Mouse (Mus musculus) intestine, embryonic 14.5 days (tissue): ENCODE results near the gene Borcs6. TPM values are rescaled to one million over a fixed set of nuclear protein-coding genes. Genes with fewer than 3 reads are reported as not detected.
A peak's percentile ranks its signal among the peaks of the same experiment; 100 is the strongest.

Experiments used
- ATAC-seq: fragments of 200-750 bp; cut with Nextera tagmentation; replicated peaks from 2 replicates; pipeline ENCODE4 v1.8.0; 2017; ENCODE audit warnings: low read depth, moderate number of reproducible peaks, moderate TSS enrichment, moderate library complexity; ENCODE audit not compliant: low FRiP score, low TSS enrichment
- DNase-seq: peaks from one replicate; pipeline ENCODE4 v3.0.0-alpha.2; 2018; ENCODE audit warnings: low spot score
- H3K27ac ChIP-seq: fragments of 300-500 bp; sonication (generic); 2 replicates; pipeline ENCODE4 v1.5.1; 2014; ENCODE audit warnings: low read depth, mild to moderate bottlenecking, control low read depth
- H3K27me3 ChIP-seq: fragments of 300-500 bp; sonication (generic); replicated peaks from 2 replicates; pipeline ENCODE4 v1.6.1; 2014; ENCODE audit warnings: low read length, control low read depth; ENCODE audit not compliant: control insufficient read depth, insufficient read depth
- H3K36me3 ChIP-seq: fragments of 300-500 bp; sonication (generic); 2 replicates; pipeline ENCODE4 v1.6.1; 2014; ENCODE audit warnings: low read length, control low read depth; ENCODE audit not compliant: control insufficient read depth, insufficient read depth
- H3K4me1 ChIP-seq: fragments of 300-500 bp; sonication (generic); replicated peaks from 2 replicates; pipeline ENCODE4 v1.6.1; 2014; ENCODE audit warnings: low read length, control low read depth, mixed read lengths; ENCODE audit not compliant: control insufficient read depth, insufficient read depth
- H3K4me2 ChIP-seq: fragments of 300-500 bp; sonication (generic); 2 replicates; pipeline ENCODE4 v1.6.1; 2014; ENCODE audit warnings: low read length
- H3K4me3 ChIP-seq: fragments of 300-500 bp; sonication (generic); 2 replicates; pipeline ENCODE4 v1.5.1; 2014; ENCODE audit warnings: low read depth, low read length, control low read depth, mixed read lengths
- H3K9ac ChIP-seq: fragments of 300-500 bp; sonication (generic); 2 replicates; pipeline ENCODE4 v1.6.1; 2014; ENCODE audit warnings: mild to moderate bottlenecking, low read length
- H3K9me3 ChIP-seq: fragments of 300-500 bp; sonication (generic); 2 replicates; pipeline ENCODE4 v1.6.1; 2016; ENCODE audit warnings: low read length, control low read depth; ENCODE audit not compliant: control insufficient read depth
- WGBS: fragments of 180-500 bp; shearing (Covaris S2); extraction: QIAGEN DNeasy Blood & Tissue Kit; methylation state at CpG from one replicate; pipeline ENCODE4 v1.1.7; 2014; 5-methylcytosine and 5-hydroxymethylcytosine counted together
- polyA plus RNA-seq: library from polyadenylated mRNA; unstranded; fragments of >200 nt; fragmentation: Nextera tagmentation; extraction: Ambion mirVana; gene quantifications from 2 replicates; pipeline ENCODE4 v1.2.1, GENCODE M21; 2014

Gene Borcs6
- polyA plus RNA-seq, 1 experiment from 2014 or later, result 8.8 TPM

DNA sequence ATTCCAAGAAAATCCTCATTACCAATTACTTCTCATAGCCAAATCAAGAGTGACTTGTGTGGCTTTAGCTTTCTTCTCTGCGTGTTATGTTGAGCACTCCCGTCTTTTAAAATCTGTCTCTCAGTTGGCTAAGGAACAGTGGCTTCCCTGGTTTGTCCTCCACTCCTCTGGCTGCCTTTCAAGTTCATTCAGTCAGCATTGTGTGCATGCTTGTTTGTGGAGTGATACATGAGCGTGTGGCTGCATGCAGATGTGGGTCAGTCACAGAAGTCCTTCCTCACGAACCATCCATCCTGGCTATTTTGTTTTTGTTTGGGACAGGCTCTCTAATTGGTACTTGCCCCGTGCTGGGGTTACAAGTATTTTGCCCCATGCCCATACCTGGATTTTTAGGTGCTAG is 17.1 kb downstream of the Borcs6 start:
- H3K36me3 ChIP-seq, result no peaks in the 10 kb centered on the region
- ATAC-seq, result no peak
- WGBS, result 74% methylated on average over 5 of the region's 5 CpGs

DNA sequence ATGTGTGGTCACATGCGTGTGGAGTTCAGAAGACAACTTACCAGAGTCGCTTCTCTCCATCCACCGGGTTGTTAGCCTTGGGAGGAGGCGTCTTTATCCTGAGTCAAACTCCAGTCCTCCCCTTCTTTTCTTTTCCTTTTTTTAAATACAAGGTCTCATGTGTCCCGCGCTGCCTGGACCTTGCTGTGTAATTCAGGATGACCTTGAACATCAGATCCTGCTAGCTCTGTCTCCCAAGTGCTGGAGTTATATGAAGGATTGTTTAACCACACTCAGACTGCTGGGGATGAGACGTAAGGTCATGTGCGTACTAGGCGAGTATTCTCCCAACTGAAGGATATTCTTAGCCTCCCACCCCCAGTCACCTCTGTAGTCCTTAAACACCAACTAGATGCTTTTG is 17.8 kb downstream of the Borcs6 start:
- Histone ChIP-seq H3K36me3 (no peaks in the 10 kb centered on the region), H3K27ac (no peak overlapping the region), H3K9ac (no peak overlapping the region), H3K4me1 (peaks cover 8% of the 10 kb centered on the region), H3K27me3 (no peaks in the 10 kb centered on the region), H3K9me3 (no peaks in the 10 kb centered on the region), H3K4me2 (no peak overlapping the region), H3K4me3 (no peak overlapping the region)
- no peak for ATAC-seq
- 77% methylated on average over 9 of the region's 9 CpGs for WGBS
- no peak for DNase-seq

More for the DNA sequence above, 17.1 kb downstream of the Borcs6 start:
- H3K27me3 ChIP-seq, result no peaks in the 10 kb centered on the region
- H3K9me3 ChIP-seq, result no peaks in the 10 kb centered on the region
- H3K27ac ChIP-seq, result no peak overlapping the region
- DNase-seq, result no peak
- H3K9ac ChIP-seq, result no peak overlapping the region
- H3K4me2 ChIP-seq, result no peak overlapping the region
- H3K4me1 ChIP-seq, result peaks cover 12% of the 10 kb centered on the region
- no peak overlapping the region for H3K4me3 ChIP-seq

- H3K4me1 ChIP-seq, result peaks cover 3% of the 10 kb centered on the region; the same call in 1 of the 2 replicates
- no peak for DNase-seq
- no peaks in the 10 kb centered on the region for H3K9me3 ChIP-seq
- no peak overlapping the region for H3K4me2 ChIP-seq
- ATAC-seq, result no peak
- no peak overlapping the region for H3K4me3 ChIP-seq
- WGBS, result 67% methylated on average over 6 of the region's 6 CpGs
- no peak overlapping the region for H3K9ac ChIP-seq
- H3K27ac ChIP-seq, result no peak overlapping the region
- no peaks in the 10 kb centered on the region for H3K36me3 ChIP-seq
- H3K27me3 ChIP-seq, result no peaks in the 10 kb centered on the region
Measured at GRCm38 (mm10) chr11:69078041-69078440, 18.5 kb downstream of the Borcs6 start.

GRCm38 (mm10) chr11:69078805-69079438 is 19.4 kb downstream of the Borcs6 start:
- Histone ChIP-seq H3K4me3 (no peak overlapping the region), H3K27me3 (no peaks in the 10 kb centered on the region), H3K36me3 (no peaks in the 10 kb centered on the region), H3K9me3 (no peaks in the 10 kb centered on the region), H3K27ac (no peak overlapping the region), H3K4me1 (peaks cover 3% of the 10 kb centered on the region; the same call in 1 of the 2 replicates), H3K4me2 (no peak overlapping the region), H3K9ac (no peak overlapping the region)
- DNase-seq (no peak), ATAC-seq (no peak)
- WGBS, result 59% methylated on average over 5 of the region's 5 CpGs

DNA sequence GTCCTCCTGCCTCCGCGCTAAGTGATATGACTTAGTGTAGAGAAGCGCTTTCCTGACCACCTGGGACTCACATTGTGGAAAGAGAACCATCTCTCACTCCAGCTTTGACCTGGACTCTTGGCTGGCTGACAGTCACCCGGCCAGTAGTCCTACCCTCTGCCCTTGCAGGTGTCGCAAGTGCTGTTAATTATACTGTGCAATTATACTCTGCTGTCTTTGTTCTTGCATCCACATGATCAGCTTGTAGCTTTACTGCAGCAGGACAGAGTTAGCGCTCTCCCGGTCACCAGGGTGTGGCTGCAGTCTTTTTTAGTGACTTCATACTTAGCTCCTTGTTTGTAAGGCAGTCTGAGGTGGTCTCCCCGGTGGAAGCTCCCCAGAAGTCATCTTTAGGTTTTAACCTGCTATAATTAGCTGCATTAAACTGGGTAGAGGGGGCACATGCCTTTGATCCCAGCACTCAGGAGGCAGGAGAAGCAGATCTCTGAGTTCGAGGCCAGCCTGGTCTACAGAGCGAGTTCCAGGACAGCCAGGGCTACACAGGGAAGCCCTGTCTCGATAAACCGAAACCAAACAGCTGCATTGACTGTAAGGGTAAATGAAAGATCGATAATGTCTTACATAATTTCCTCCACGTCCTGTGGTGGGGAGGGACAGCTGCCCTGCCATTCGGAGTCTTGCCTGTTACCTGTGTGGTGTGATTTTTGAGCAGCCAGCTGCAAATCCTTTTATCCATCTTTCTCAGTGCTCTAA is 20.8 kb downstream of the Borcs6 start:
- no peak overlapping the region for H3K9ac ChIP-seq
- no peaks in the 10 kb centered on the region for H3K9me3 ChIP-seq
- no peaks in the 10 kb centered on the region for H3K36me3 ChIP-seq
- ATAC-seq (no peak), DNase-seq (no peak)
- no peak overlapping the region for H3K4me3 ChIP-seq
- H3K27me3 ChIP-seq, result no peaks in the 10 kb centered on the region
- no peak overlapping the region for H3K27ac ChIP-seq
- no peak overlapping the region for H3K4me2 ChIP-seq
- no peaks in the 10 kb centered on the region for H3K4me1 ChIP-seq
- WGBS, result 74% methylated on average over 15 of the region's 15 CpGs

- Histone ChIP-seq H3K4me1 (no peaks in the 10 kb centered on the region), H3K4me3 (no peak overlapping the region), H3K27ac (no peak overlapping the region), H3K36me3 (no peaks in the 10 kb centered on the region), H3K9me3 (no peaks in the 10 kb centered on the region), H3K9ac (no peak overlapping the region), H3K27me3 (no peaks in the 10 kb centered on the region), H3K4me2 (no peak overlapping the region)
- no peak for ATAC-seq
- WGBS, result 89% methylated on average over 8 of the region's 8 CpGs
- no peak for DNase-seq
Measured at GRCm38 (mm10) chr11:69080855-69081222, 21.3 kb downstream of the Borcs6 start.

DNA sequence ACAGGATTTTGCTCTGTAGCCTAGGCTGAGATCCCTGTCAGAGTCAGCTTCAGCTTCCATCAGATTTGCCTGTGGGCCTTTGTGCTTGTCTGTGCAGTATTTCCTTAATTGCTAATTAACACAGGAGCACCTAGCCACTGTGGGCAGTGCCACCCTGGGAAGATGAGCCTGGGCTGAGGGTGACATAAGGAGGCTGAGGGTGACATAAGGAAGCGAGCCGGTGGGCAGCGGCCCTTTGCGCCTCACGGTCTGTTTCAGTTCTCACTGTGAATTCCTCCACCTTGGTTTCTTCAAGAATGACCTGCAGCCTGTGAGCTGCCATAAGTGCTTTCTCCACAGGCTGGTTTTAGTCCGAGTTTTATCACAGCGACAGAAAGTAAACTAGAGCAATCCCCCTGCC is 22.1 kb downstream of the Borcs6 start:
- ATAC-seq, result no peak
- Histone ChIP-seq H3K27me3 (no peaks in the 10 kb centered on the region), H3K27ac (no peak overlapping the region), H3K4me2 (no peak overlapping the region), H3K36me3 (no peaks in the 10 kb centered on the region), H3K4me3 (no peak overlapping the region), H3K4me1 (peaks cover 3% of the 10 kb centered on the region; the same call in 1 of the 2 replicates), H3K9ac (no peak overlapping the region), H3K9me3 (no peaks in the 10 kb centered on the region)
- WGBS, result 75% methylated on average over 7 of the region's 7 CpGs
- DNase-seq, result no peak

- no peak for ATAC-seq
- H3K27ac ChIP-seq, result no peak overlapping the region
Measured at GRCm38 (mm10) chr11:69085608-69086007, 26.1 kb downstream of the Borcs6 start.

DNA sequence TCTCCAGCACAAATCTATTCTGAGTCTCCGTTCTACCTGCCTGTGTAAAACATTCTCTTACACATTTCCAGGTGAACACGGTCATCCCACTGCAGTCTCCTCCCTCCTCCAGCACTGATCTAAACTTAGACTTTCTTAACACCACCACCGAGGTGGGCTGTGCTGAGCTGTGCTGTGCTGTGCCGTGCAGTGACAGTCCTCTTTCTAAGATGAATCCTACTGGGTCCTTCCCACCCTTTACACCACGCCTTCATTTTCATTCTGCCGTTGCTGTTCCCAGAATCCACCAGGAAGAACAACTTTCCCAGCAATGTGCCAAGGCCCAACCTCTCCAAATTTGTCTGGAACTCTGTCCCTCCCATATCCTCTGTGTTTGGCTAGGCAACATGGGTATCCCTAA is 26.9 kb downstream of the Borcs6 start:
- H3K9ac ChIP-seq, result no peak overlapping the region
- DNase-seq, result no peak

More at GRCm38 (mm10) chr11:69085608-69086007, 26.1 kb downstream of the Borcs6 start:
- 67% methylated on average over 6 of the region's 6 CpGs for WGBS
- Histone ChIP-seq H3K9ac (no peak overlapping the region), H3K36me3 (peaks cover 14% of the 10 kb centered on the region), H3K4me3 (no peak overlapping the region), H3K9me3 (no peaks in the 10 kb centered on the region), H3K4me2 (no peak overlapping the region), H3K4me1 (peaks cover 32% of the 10 kb centered on the region), H3K27me3 (no peaks in the 10 kb centered on the region)
- no peak for DNase-seq

More for the DNA sequence above, 26.9 kb downstream of the Borcs6 start:
- no peak overlapping the region for H3K4me3 ChIP-seq
- ATAC-seq, result no peak
- peak overlapping the region; percentile 67 for H3K27ac ChIP-seq
- 47% methylated on average over 6 of the region's 6 CpGs for WGBS
- H3K27me3 ChIP-seq, result no peaks in the 10 kb centered on the region
- no peaks in the 10 kb centered on the region for H3K9me3 ChIP-seq
- peaks cover 35% of the 10 kb centered on the region for H3K4me1 ChIP-seq
- H3K4me2 ChIP-seq, result no peak overlapping the region
- peaks cover 22% of the 10 kb centered on the region for H3K36me3 ChIP-seq
